Mouse (Mus musculus) erythroblast, embryonic 14.5 days (primary cell): ENCODE measurements around the gene Col2a1.

ENCODE experiments used
- GATA1 ChIP-seq: IDR thresholded peaks from 2 replicates; pipeline ENCODE4 v1.6.1; 2012; ENCODE audit warnings: low read length, inconsistent platforms, mixed read lengths
- TAL1 ChIP-seq: IDR thresholded peaks from 3 replicates; pipeline ENCODE4 v1.6.1; 2012; ENCODE audit warnings: low read length, inconsistent platforms, mixed read lengths

DNA sequence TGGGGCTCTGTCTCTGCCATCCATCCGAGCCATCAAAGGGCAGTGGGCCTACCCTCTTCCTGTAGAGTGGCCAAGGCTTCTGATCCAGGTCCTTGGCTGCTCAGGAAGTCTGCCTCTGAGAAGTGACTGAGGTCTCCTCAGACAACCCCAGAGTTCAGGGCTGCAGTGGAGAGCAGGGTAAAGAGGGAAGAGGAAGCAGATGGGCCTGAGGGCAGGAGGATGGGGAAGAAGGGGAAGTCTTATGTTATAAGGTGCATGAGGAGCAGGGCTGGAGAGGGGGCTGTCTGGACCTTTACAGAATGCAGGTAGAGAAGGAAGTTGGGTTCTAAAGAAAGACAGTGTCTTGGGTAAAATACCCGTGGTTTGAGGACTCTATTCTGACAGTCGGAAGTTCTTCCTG lies 54.8 kb downstream of the Col2a1 start:
- TF ChIP-seq TAL1 (no peak), GATA1 (no peak)
